Mouse (Mus musculus) CH12.LX (cell line): ENCODE measurements around the gene Rgsl1.

Experiments
- CTCF ChIP-seq, 2 experiments: IDR thresholded peaks in 1 of 2; conservative IDR thresholded peaks in 1 of 2; 2 replicates each; pipeline ENCODE4 v1.5.1; 2011 to 2012; ENCODE audit warnings: low read depth in 2 of 2, low read length in 2 of 2, improper control_type of control experiment in 1 of 2, inconsistent platforms in 1 of 2, mild to moderate bottlenecking in 1 of 2, moderate library complexity in 1 of 2
- MXI1 ChIP-seq: IDR thresholded peaks from 2 replicates; pipeline ENCODE4 v1.6.1; 2011; ENCODE audit warnings: mild to moderate bottlenecking, low read depth, low read length, improper control_type of control experiment
- POLR2A ChIP-seq: IDR thresholded peaks from 2 replicates; pipeline ENCODE4 v1.6.1; 2011; ENCODE audit warnings: low read depth, mild to moderate bottlenecking, improper control_type of control experiment, low read length
- TCF12 ChIP-seq: IDR thresholded peaks from 2 replicates; pipeline ENCODE4 v1.6.1; 2014; ENCODE audit warnings: low read depth, mild to moderate bottlenecking, inconsistent platforms, low read length, improper control_type of control experiment
- USF1 ChIP-seq: IDR thresholded peaks from 2 replicates; pipeline ENCODE4 v1.6.1; 2014; ENCODE audit warnings: low read depth, mild to moderate bottlenecking, inconsistent platforms, low read length, improper control_type of control experiment

DNA sequence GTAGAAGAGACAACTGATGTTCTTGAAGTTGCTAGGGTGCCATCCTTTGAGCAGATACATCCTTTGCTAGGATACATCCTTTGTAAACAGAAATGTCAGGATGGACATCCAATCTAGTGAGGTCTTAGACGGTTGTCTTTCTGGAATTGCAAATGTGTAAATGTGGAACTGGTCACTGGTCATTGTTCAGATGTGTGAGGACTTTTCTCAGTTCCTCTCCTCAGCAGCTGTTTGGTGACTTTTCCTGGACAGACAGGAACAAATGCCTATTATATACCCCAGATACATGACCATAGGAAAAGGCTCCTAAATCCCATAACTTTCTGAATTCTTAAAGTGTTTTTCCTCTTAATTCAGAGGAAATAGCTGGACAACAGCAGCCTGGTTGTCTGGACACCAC, 76.7 kb downstream of the Rgsl1 start:
- no peak for TF ChIP-seq POLR2A
- TF ChIP-seq TCF12: no peak
- TF ChIP-seq USF1: no peak
- no peak for TF ChIP-seq MXI1
- TF ChIP-seq CTCF (conservative IDR thresholded peaks at IDR 0.05 in 1 of 2, IDR thresholded peaks at IDR 0.05 in 1 of 2; ENCODE audit: low read depth in 2 of 2, low read length in 2 of 2): no peak
